Mouse (Mus musculus): ENCODE measurements around the gene Ptrh1.
A peak's percentile ranks its signal among the peaks of the same experiment; 100 is the strongest.

The Ptrh1 gene

DNA sequence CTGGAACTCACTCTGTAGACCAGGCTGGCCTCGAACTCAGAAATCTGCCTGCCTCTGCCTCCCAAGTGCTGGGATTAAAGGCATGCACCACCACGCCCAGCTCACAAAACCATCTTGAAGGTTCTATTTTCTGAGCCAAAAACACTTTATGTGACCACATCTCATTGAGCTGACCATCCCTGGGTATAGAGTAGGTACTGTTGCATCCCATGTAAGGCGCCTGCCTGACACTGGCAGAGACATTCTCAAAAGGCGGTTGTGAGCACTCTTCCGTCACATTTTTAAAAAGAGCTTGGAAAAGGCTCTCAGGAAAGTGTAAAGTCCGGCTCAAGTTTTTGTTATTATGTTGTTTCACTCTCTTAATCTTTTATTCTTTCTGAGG is 18.9 kb upstream of the Ptrh1 start:
- DNase-seq (ENCODE audit: extremely low spot score, low read depth, low spot score): no peak

DNA sequence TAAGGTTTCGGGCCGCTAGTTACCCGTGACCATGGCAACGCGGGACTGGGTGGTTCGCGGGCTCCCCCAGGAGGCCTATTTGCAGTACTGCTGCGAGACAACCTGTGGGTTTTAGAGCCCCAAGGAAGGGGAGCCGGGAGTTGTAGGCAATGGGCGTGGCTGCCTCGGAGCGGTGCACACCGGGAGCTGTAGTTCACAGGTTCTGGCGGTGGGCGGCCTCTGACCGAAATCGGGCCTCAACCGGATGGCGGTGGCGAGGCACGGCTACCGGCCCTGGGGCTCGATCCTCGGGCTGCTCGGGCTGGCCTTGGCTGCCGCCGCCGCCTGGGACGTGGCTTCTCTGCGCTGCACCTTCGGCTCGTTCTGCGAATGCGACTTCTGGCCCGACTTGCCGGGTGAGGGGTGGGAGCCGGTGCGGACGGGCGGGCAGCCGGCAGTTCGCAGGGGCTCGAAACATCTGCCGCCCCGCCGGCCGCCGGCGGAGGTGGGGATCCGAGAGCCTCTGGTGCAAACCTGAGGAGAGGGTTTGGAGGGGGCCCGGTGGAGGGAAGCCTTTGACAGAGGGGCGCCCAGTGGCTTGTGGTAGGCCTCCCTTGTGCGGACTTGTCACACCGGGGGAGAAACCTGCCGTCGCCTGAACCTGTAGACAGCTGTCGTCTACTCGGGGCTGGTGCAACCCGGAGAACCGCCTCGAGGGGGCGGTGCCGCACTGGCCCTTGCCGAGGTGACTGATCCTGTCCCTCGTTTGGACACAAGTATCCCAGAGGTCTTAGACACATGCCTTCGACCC is 18.3 kb upstream of the Ptrh1 start, which contains the start of gene Tor2a:
TSS of gene Tor2a (plus strand) at position 179 of the 790 bp plus-strand sequence.
- peak; percentile 85 for DNase-seq (ENCODE audit: extremely low spot score, low read depth, low spot score)

DNA sequence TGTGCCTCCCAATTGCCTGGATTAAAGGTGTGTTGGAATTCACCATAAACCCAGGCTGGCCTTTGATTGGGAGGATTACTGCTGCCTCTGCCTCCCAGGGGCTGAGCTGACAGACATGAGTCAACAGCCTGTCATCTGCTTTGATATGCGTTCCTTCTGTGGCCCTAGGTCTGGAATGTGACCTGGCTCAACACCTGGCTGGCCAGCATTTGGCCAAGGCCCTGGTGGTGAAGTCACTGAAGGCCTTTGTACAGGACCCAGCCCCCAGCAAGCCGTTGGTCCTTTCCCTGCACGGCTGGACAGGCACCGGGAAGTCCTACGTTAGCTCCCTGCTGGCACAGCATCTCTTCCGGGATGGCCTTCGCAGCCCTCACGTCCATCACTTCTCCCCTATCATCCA is 17.1 kb upstream of the Ptrh1 start:
- no peak for DNase-seq (ENCODE audit: extremely low spot score, low read depth, low spot score)

DNA sequence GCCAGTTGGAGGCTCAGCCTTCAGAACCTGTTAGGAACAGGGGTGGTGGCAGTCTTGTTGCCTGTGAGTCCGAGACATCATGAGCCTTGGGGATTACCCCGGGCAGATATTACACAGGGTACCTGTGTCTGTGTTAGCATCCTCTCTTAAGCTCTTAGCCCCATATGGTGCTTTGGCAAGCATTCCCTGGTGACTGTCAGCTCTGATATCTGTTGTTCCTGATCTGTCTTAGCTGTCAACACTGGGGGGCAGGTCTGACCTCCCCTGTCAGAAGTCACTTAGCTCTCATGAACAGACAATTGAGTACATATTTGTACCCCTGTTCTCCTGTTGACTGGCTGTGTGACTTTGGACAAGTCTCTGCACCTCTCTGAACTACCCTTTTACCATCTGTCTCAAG is 16.6 kb upstream of the Ptrh1 start:
- no peak for DNase-seq (ENCODE audit: extremely low spot score, low read depth, low spot score)

DNA sequence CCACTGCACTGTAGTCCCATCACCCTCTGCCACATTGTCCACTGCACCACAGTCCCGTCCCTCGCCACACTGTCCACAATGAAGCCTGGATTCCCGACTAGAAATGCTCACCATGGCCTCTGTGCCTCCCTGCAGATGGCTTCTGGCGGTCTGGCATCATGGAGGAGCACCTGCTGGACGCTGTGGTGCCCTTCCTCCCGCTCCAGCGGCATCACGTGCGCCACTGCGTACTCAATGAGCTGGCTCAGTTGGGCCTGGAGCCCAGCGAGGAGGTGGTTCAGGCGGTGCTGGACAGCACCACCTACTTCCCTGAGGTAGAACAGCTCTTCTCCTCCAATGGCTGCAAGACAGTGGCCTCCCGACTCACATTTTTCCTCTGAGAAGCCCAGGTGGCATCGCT is 14.2 kb upstream of the Ptrh1 start:
- DNase-seq (ENCODE audit: extremely low spot score, low read depth, low spot score): no peak

DNA sequence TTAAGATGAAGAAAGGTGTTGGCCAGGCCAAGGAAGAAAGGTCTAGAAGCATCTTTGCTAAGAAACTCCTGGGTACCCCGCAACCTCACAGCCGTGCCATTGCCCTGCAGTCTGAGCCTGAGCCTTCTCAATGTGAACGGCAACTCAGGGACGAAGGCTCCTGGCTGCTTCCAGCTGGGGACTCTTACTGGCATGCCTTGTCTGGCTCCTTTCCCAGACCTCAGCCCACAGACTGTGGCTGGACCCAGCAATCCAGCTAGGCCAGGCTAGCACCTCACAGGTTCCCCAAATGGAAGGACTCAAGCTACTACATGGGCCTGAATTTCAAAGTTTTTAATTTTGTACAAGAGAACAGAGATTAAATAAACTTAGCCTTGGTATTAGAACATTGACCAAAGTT is 13.7 kb upstream of the Ptrh1 start:
- no peak for DNase-seq (ENCODE audit: extremely low spot score, low read depth, low spot score)

DNA sequence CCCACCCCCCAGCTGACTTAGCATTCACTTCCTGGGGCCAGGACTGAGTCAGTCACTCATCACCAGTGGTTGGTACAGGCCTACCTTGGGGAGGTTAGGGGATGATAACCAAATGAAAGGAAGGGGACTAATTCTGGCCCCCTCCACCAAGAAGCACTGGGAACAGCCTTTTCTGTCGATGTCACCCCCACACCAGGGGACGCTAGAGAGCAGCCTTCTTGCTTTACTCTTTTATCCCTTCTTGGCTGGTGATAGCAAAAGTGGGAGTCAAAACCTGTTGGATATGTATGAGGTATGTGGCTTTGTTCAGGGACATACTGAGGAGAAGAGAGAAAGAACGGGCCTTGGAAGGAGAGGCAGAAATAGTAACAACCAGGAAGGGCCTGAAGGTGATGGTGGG is 12.2 kb upstream of the Ptrh1 start:
- DNase-seq (ENCODE audit: extremely low spot score, low read depth, low spot score): no peak

DNA sequence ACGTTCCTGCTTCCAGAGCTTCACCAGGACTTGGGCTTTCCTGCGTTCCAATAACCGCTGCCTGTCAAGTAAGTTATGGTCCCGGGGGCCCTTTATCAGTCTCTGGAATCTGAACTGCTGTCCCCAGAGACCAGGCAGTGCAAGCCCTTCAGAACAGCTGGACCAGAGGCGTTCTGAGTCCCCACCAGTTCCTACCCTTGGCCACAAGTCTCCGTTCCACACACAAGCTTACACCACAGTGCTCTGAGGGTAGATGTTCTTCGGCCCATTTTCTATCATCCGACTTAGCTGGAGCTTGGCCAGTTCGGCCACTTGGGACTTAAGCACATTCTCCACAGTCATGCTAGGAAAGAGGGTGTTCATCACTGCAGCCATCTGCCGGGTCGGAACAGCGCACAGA is 8.3 kb upstream of the Ptrh1 start:
- no peak for DNase-seq (ENCODE audit: extremely low spot score, low read depth, low spot score)

DNA sequence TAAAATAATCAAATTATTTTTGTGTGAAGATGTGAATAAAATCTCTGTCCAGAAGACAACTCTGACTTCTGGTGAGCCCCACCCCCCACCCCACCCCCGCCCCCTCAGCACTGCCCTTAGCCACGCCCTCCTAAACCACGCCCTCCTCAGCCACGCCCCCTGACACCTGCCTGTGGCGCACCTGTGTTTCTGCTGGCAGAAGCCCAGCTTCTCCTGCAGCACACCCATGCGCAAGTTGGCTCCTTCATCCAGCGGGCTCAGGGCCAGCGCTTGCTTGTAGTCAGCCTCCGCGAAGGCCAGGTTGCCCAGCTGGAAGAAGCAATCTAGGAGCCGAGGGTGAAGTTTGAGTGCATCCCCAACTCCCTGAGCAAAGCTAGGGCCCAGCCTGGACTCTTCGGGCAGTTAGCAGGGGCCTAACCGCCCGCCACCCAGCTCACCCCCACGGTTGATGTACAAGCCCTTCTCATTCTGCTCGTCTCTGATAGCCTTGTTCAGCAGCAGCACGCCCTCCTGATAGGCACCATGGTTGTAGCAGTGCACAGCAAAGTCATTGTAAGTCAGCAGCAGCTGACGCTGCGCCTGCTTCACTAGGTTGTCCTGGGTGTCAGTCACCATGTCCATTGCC is 6.8 kb upstream of the Ptrh1 start:
- DNase-seq (ENCODE audit: extremely low spot score, low read depth, low spot score): no peak

DNA sequence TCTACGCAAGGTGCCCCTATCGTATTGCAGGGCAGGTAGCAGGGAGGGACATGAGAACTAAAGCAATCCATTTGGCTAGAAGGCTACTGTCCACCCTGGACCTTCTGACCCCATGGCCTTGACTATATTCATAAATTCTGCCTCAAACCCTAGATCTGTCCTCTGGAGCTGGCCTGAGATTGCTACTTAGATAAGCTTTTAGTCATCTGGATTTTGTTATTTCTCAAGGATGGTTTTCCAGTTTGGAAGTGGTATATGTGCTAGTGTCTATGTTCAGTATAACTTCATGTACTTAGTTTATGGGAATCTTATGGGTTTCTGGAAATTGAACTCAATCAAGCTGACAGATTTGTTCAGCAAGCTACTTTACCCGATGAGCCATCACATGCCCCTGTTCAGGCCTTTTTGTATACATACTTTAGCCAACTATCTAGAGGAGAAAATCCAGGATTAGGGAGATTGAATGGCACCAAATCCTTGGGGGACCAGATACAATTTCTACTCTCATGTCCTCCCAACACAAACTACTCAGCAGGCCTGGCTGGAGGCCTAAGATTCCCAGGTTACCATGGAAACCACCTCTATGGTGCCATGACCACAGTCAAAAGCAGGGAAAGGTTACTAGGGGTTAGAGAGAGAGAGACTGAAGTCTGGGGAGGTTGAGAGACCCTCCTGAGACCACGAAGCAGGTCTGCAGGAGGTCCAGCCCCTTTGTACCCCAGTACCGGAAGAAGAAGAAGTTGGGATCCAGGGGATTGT is 6.1 kb upstream of the Ptrh1 start:
- no peak for DNase-seq (ENCODE audit: extremely low spot score, low read depth, low spot score)

DNA sequence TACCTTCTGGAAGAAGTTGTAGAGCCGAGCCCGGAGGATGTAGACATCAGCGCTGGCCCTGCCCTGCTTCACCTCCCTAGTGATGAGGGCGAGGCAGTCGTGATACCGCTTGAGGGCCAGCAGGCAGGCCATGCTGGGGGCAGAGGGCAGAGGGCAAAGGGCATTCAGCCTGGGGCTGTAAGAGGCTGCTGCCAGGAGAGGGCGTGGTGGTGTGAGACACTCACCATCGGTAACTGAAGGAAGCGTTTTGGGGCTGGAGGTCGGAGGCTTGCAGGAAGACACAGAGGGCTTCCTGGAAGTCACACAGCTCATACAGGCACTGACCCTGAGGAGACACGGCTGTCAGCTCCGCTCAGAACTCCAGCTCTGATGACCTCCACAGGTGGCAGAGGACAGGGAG is 3.7 kb upstream of the Ptrh1 start:
- DNase-seq (ENCODE audit: extremely low spot score, low read depth, low spot score): no peak

DNA sequence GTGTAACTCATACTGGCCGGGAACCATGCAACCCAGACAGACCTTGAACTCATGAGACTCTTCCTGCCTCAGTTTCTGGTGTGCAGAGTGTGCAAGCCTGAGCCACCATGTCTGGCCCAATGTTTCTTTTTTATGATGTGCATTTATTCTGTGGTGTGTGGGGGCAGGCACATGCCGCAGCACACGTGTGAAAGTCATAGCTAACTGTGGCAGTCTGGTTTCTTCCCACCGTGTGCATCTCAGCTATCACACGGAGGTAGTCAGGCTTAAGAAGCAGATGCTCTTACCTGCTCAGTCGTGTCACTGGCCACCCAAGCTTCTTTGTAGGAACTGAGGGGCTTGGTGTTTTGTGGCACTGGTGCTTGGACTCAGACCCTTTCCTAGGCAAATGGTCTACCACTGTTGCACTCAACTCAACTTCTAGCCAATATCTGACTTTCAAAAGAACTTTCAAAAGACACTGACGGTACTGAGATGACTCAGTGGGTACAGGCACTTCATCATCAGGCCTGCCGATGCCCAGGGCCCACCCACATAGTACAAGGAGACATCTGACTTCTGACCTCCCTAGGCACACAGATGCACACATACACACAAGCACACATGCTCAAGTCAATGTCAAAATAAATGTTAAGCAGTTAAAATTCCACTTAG is 2.8 kb upstream of the Ptrh1 start:
- DNase-seq (ENCODE audit: extremely low spot score, low read depth, low spot score): no peak

DNA sequence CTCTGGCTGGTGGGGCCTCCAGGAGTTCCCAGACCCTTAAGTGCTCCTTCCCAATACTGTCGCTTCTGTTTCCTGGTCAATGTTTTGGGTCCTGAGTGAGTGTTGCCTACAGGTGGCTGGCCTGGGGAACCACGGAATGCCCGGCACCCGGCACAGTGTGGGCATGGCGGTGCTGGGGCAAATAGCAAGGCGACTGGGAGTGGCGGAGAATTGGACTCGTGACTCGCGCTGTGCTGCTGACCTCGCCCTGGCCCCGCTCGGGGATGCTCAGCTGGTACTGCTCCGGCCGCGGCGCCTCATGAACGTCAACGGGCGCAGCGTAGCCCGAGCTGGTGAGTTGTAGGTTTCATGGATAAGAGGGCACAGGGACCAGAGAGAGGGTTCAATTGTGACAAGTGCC is 606 bp downstream of the Ptrh1 start:
- no peak for DNase-seq (ENCODE audit: extremely low spot score, low read depth, low spot score)

DNA sequence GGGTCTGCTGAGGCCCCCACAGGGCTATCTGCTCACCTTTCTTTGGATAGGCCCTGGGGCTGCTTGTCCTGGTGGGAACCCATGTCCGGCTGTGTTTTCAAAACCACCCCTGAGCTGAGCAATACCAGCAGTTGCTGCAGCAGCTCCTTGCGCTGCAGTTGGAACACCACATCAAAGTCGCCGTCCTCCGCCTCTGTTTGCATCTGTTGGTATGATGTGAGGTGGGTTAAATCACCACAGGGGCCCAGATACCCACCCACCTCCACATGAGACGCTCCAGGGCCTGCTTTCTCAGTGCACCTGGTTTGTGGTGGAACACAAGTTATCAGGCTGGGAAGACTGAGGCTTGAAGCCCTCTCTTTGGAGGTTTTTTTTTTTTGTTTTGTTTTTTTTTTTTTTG is 2.5 kb downstream of the Ptrh1 start:
- DNase-seq (ENCODE audit: extremely low spot score, low read depth, low spot score): no peak

DNA sequence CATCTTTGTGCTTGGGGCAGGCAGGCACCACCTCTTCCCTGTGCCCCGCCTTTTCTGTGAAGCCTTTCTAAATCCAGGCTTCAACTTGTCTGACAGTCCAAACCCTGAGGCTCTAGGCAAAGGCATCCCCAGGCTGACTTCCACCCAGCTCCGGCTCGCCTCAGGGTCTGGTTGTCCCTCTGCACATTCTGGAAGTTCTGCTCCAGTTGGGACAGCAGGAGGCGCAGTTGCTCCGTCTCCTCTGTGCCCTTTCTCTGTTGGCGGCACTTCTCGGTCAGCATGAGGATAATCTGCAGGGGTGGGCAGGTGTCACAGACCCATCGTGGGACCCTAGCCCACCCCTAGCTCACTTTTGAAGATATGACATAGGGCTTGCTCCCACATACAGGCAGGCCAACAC is 3.5 kb downstream of the Ptrh1 start:
- no peak for DNase-seq (ENCODE audit: extremely low spot score, low read depth, low spot score)

DNA sequence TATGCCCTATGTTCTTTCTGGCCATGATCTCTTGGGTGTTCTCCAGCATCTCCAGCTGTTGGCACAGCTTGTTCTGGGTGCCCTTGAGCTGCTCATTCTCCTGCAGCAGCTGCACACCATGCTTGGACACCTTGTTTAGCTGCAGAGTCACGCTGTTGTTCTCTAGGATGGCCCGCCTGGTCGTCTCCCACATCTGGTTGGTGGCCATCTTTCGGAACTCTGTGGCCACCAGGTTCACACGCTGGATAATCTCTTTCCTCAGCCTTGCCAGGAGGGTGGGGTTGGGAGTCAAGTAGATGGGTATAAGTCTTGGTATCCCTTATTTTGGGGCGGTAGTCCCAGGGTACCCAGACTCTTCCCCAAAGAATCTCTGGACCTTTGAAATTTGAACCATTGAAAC is 4.1 kb downstream of the Ptrh1 start:
- no peak for DNase-seq (ENCODE audit: extremely low spot score, low read depth, low spot score)

DNA sequence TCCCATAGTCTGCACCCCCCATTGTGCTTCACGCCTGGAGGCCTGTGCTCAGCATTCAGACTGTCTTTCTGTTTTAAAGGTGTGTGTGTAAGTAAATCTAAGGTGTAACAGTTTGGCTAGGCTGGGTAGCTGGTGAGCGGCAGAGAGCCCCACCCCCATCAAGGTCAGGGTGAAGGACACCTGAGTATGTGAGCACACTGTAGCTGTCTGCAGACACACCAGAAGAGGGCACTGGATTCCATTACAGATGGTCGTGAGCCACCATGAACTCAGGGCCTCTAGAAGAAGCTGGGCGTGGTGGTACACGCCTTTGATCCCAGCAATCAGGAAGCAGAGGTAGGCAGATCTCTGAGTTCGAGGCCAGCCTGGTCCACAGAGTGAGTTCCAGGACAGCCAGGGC is 6.1 kb downstream of the Ptrh1 start:
- DNase-seq (ENCODE audit: extremely low spot score, low read depth, low spot score): no peak

DNA sequence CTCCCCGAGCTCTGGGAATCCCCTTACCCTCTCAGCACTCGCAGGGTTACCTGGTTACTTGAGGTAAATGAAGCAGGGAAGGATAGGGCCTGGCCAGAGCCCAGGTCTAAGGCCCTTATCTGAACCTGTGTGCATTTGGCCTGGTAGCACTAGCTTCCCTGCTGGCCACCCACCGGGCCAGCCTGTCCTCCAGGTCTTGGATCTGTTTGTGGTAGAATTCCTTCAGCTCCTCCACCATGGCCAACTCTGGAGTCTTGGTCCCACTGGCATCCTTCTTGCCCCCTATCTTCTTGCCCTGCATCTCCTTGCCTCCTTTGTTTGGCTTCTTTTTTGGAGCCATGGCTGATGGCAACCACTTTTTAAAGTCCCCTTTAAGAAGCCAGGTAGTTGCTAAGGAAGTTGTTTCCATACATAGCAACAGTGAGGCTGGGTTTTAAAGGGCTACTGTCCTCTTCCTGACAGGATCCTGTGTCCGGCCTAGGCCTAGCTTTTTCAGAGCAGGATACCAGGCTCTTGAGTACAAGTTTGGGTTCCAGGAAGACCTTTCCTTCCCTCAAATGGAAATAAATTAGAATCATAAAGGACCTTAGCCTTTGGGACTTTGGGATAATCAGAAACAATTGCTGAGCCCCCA is 8.6 kb downstream of the Ptrh1 start, which contains the start of gene Cfap157:
TSS of gene Cfap157 (minus strand) at position 381 of the 634 bp plus-strand sequence.
- DNase-seq (ENCODE audit: extremely low spot score, low read depth, low spot score): no peak

DNA sequence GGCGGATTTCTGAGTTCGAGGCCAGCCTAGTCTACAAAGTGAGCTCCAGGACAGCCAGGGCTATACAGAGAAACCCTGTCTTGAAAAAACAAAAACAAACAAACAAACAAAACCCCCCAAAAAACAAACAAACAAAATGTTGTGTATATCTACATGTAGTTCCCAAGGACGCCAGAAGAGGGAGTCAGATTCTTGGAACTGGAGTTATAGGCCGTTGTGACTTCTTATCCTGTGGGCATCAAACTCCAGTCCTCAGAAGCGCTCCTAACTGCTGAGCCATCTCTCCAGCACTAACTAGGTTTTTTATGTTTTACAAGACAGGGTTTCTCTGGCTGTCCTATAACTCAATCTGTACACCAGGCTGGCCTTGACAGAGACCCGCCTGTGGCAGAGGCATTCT is 11.6 kb downstream of the Ptrh1 start:
- DNase-seq (ENCODE audit: extremely low spot score, low read depth, low spot score): no peak

DNA sequence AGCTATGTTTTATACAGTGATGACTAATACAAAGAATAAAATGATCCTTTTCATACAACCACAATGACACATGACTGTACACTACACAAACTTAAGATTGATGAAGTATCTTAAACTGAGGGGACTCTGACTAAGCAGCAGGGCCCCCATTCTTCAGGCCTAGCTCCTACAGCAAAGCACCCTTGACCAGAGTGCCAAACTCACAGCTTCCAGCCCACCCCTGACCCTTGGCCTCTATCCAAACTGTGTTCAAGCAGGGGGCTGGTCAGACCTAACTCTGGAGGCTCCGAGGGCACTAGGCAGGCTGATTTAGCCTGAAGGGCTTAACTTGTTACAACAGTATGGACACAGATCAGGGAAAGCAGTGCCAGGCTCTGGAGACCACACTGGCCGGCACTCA is 13.0 kb downstream of the Ptrh1 start:
- no peak for DNase-seq (ENCODE audit: extremely low spot score, low read depth, low spot score)

DNA sequence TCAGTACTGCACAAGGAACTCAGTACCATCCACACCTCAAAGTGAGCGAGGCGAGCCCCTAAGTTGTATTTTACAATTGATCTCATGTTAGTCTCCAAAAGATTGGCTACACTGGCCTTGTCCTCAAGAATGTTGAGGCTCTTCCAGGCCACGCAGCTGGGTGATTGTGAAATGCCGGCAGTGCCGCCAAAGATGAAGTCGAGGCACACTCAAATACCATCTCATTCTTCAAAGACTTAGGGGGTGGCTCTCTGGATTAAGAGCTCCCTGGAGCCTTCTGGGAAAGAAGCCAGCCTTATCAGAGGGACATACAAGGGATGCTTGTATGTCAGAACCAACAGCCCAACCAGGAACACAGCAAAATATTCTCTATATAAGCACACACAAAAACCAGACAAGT is 15.7 kb downstream of the Ptrh1 start:
- no peak for DNase-seq (ENCODE audit: extremely low spot score, low read depth, low spot score)

Data from hindlimb bud, embryonic 11.5 days (tissue).